Mouse (Mus musculus) large intestine, adult 2 months (tissue): ENCODE measurements around the gene Gria4. TPM values are rescaled to one million over a fixed set of nuclear protein-coding genes. Genes with fewer than 3 reads are reported as not detected.
"Not testable (repeated sequence)": the region's sequence is repeated elsewhere in the genome, so short reads cannot be mapped to it uniquely, and the experiment has no call there.

Experiments
- DNase-seq: peaks from one replicate; pipeline ENCODE4 v3.0.0-alpha.2; 2012; ENCODE audit warnings: low read depth, low spot score
- WGBS: fragments of 180-500 bp; shearing (Covaris S2); methylation state at CpG from one replicate; pipeline ENCODE4 v1.1.7; 2018; 5-methylcytosine and 5-hydroxymethylcytosine counted together
- polyA plus RNA-seq: library from polyadenylated mRNA; depleted of rRNA; stranded (reverse); fragments of >200 nt; gene quantifications from 2 replicates; pipeline ENCODE4 v1.2.3, GENCODE M21; 2012; rRNA removed

Gene Gria4
- polyA plus RNA-seq, result 0.19 and 0.20 TPM in 2 replicates

- WGBS, result 2% methylated on average over 46 of the region's 46 CpGs
- DNase-seq, result no peak
Observed at GRCm38 (mm10) chr9:4795544-4796288, at the start of gene Gria4. Gria4 (minus strand) TSS chr9:4796234.

- WGBS, result 70% methylated on average over 2 of the region's 2 CpGs
- not testable (repeated sequence) for DNase-seq
Observed at GRCm38 (mm10) chr9:4810941-4811340, 14.9 kb upstream of the Gria4 start.

- DNase-seq, result no peak
- 72% methylated on average over 7 of the region's 7 CpGs for WGBS
Observed at GRCm38 (mm10) chr9:4803151-4803755, 7.2 kb upstream of the Gria4 start.

- no peak for DNase-seq
- WGBS, result 75% methylated on average over 2 of the region's 2 CpGs
Observed at GRCm38 (mm10) chr9:4797396-4797795, 1.4 kb upstream of the Gria4 start.

- WGBS, result 2% methylated on average over 4 of the region's 4 CpGs
- DNase-seq, result no peak
Observed at GRCm38 (mm10) chr9:4796289-4796645, 233 bp upstream of the Gria4 start.

GRCm38 (mm10) chr9:4795075-4795474, 959 bp downstream of the Gria4 start:
- 4% methylated on average over 6 of the region's 6 CpGs for WGBS
- DNase-seq, result no peak

- DNase-seq, result no peak
- 35% methylated on average over 10 of the region's 10 CpGs for WGBS
Observed at GRCm38 (mm10) chr9:4794411-4794810, 1.6 kb downstream of the Gria4 start.

GRCm38 (mm10) chr9:4749407-4749806, 46.6 kb downstream of the Gria4 start:
- not testable (repeated sequence) for DNase-seq

- 75% methylated on average over 2 of the region's 2 CpGs for WGBS
- DNase-seq, result no peak
Observed at GRCm38 (mm10) chr9:4714086-4714485, 81.9 kb downstream of the Gria4 start.

GRCm38 (mm10) chr9:4712367-4712766, 83.7 kb downstream of the Gria4 start:
- DNase-seq, result no peak

GRCm38 (mm10) chr9:4687149-4687548, 108.9 kb downstream of the Gria4 start:
- 74% methylated on average over 1 of the region's 1 CpGs for WGBS

GRCm38 (mm10) chr9:4680244-4680643, 115.8 kb downstream of the Gria4 start:
- WGBS, result 78% methylated on average over 2 of the region's 2 CpGs
- DNase-seq, result no peak

More at GRCm38 (mm10) chr9:4687149-4687548, 108.9 kb downstream of the Gria4 start:
- DNase-seq, result no peak

- WGBS, result 80% methylated on average over 1 of the region's 1 CpGs
- no peak for DNase-seq
Observed at GRCm38 (mm10) chr9:4679099-4679498, 116.9 kb downstream of the Gria4 start.

- WGBS, result 43% methylated on average over 2 of the region's 2 CpGs
Observed at GRCm38 (mm10) chr9:4665691-4666090, 130.3 kb downstream of the Gria4 start.

GRCm38 (mm10) chr9:4662421-4662820, 133.6 kb downstream of the Gria4 start:
- no peak for DNase-seq
- 56% methylated on average over 1 of the region's 1 CpGs for WGBS

More at GRCm38 (mm10) chr9:4665691-4666090, 130.3 kb downstream of the Gria4 start:
- no peak for DNase-seq

GRCm38 (mm10) chr9:4658951-4659350, 137.1 kb downstream of the Gria4 start:
- DNase-seq, result no peak

GRCm38 (mm10) chr9:4654333-4654732, 141.7 kb downstream of the Gria4 start:
- DNase-seq, result no peak
- WGBS, result 84% methylated on average over 1 of the region's 1 CpGs

GRCm38 (mm10) chr9:4639192-4639900, 156.7 kb downstream of the Gria4 start:
- DNase-seq, result no peak
- WGBS, result 47% methylated on average over 2 of the region's 2 CpGs

- 65% methylated on average over 4 of the region's 4 CpGs for WGBS
- DNase-seq, result no peak
Observed at GRCm38 (mm10) chr9:4631910-4632309, 164.1 kb downstream of the Gria4 start.

- DNase-seq, result no peak
Observed at GRCm38 (mm10) chr9:4615286-4615685, 180.7 kb downstream of the Gria4 start.

- WGBS, result 86% methylated on average over 3 of the region's 3 CpGs
Observed at GRCm38 (mm10) chr9:4605354-4605753, 190.7 kb downstream of the Gria4 start.

More at GRCm38 (mm10) chr9:4605354-4605753, 190.7 kb downstream of the Gria4 start:
- DNase-seq, result no peak
